Mouse (Mus musculus) embryonic facial prominence, embryonic 13.5 days (tissue): Measurements from ENCODE around the gene Pomt2. TPM values are rescaled to one million over a fixed set of nuclear protein-coding genes. Genes with fewer than 3 reads are reported as not detected.

Experiments
- ATAC-seq: fragments of 200-750 bp; cut with Nextera tagmentation; 2 replicates; pipeline ENCODE4 v1.8.0; 2017; ENCODE audit warnings: low read depth; ENCODE audit not compliant: insufficient number of reproducible peaks, insufficient read depth, low FRiP score, low TSS enrichment
- H3K27ac ChIP-seq: fragments of 300-500 bp; sonication (generic); 2 replicates; pipeline ENCODE4 v1.5.1; 2015; ENCODE audit warnings: moderate library complexity, mild to moderate bottlenecking, inconsistent platforms
- H3K27me3 ChIP-seq: fragments of 300-500 bp; sonication (generic); 2 replicates; pipeline ENCODE4 v1.6.1; 2015; ENCODE audit warnings: mild to moderate bottlenecking, inconsistent platforms
- H3K36me3 ChIP-seq: fragments of 300-500 bp; sonication (generic); 2 replicates; pipeline ENCODE4 v1.6.1; 2015; ENCODE audit warnings: mild to moderate bottlenecking, inconsistent platforms
- H3K4me1 ChIP-seq: fragments of 300-500 bp; sonication (generic); 2 replicates; pipeline ENCODE4 v1.6.1; 2015; ENCODE audit warnings: inconsistent platforms
- H3K4me2 ChIP-seq: fragments of 300-500 bp; sonication (generic); 2 replicates; pipeline ENCODE4 v1.6.1; 2015; ENCODE audit warnings: moderate library complexity, mild to moderate bottlenecking, inconsistent platforms
- H3K4me3 ChIP-seq: fragments of 300-500 bp; sonication (generic); 2 replicates; pipeline ENCODE4 v1.5.1; 2015; ENCODE audit warnings: mild to moderate bottlenecking, inconsistent platforms
- H3K9ac ChIP-seq: fragments of 300-500 bp; sonication (generic); 2 replicates; pipeline ENCODE4 v1.6.1; 2015; ENCODE audit warnings: mild to moderate bottlenecking, inconsistent platforms
- H3K9me3 ChIP-seq: fragments of 300-500 bp; sonication (generic); 2 replicates; pipeline ENCODE4 v1.6.1; 2016; ENCODE audit warnings: inconsistent platforms
- WGBS: fragments of 180-500 bp; shearing (Covaris S2); methylation state at CpG from one replicate; pipeline ENCODE4 v1.1.7; 2015; ENCODE audit warnings: mixed read lengths; 5-methylcytosine and 5-hydroxymethylcytosine counted together
- polyA plus RNA-seq: library from polyadenylated mRNA; unstranded; fragments of >200 nt; fragmentation: Nextera tagmentation; extraction: Ambion mirVana; gene quantifications from 2 replicates; pipeline ENCODE4 v1.2.1, GENCODE M21; 2015

Pomt2 gene
- polyA plus RNA-seq, 1 experiment from 2014 or later, result 14.3 TPM

GRCm38 (mm10) chr12:87121918-87122589, 25.7 kb downstream of the Pomt2 start:
- Histone ChIP-seq H3K9ac (no peak overlapping the region), H3K36me3 (peaks cover 31% of the 10 kb centered on the region), H3K4me1 (no peaks in the 10 kb centered on the region), H3K4me3 (no peak overlapping the region), H3K27me3 (no peaks in the 10 kb centered on the region), H3K4me2 (no peak overlapping the region), H3K9me3 (no peaks in the 10 kb centered on the region), H3K27ac (no peak overlapping the region)
- ATAC-seq, result no peak
- WGBS, result 95% methylated on average over 4 of the region's 4 CpGs

DNA sequence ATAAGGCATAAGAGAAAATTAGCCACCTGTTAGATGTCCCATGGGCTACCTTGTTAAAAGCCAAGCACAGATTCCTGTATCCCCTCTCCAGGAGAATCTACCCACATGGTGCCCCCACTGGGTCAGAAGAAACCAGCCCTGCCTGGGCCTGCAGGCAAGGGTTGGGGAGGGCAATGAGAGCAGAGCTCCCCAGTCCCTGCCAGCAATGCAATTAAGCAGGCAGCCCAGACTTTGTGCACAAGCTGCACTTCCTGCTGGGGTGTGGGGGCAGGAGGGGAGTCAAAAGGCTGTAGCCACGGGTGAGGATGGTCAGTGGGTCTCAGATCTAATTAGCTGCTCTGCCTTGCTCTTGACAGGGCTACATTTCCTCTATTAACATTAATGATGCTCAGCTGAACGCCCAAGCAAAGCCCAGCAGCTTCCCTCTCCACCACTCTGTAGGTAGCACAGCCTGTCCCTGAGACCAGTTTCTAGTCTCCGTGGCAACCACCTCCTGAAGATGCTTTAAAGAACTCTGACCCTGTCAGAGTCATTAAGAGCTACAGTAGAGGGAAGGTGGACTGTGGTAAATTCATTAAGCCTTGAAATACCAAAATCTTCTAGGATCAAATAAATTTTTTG, 40.3 kb downstream of the Pomt2 start:
- no peak overlapping the region for H3K9ac ChIP-seq
- peaks cover 12% of the 10 kb centered on the region for H3K27me3 ChIP-seq
- H3K36me3 ChIP-seq, result peaks cover 35% of the 10 kb centered on the region
- no peak overlapping the region for H3K27ac ChIP-seq
- WGBS, result 34% methylated on average over 3 of the region's 3 CpGs
- no peaks in the 10 kb centered on the region; the same call in 1 of the 2 replicates for H3K4me1 ChIP-seq
- ATAC-seq, result no peak
- H3K4me3 ChIP-seq, result no peak overlapping the region
- no peaks in the 10 kb centered on the region for H3K9me3 ChIP-seq
- no peak overlapping the region for H3K4me2 ChIP-seq

GRCm38 (mm10) chr12:87104796-87105195, 43.0 kb downstream of the Pomt2 start:
- 66% methylated on average over 4 of the region's 4 CpGs for WGBS
- H3K4me2 ChIP-seq, result no peak overlapping the region
- H3K36me3 ChIP-seq, result peaks cover 16% of the 10 kb centered on the region
- no peak for ATAC-seq
- H3K4me3 ChIP-seq, result no peak overlapping the region
- H3K27ac ChIP-seq, result no peak overlapping the region
- H3K9ac ChIP-seq, result no peak overlapping the region
- H3K9me3 ChIP-seq, result no peaks in the 10 kb centered on the region
- peaks cover 10% of the 10 kb centered on the region for H3K4me1 ChIP-seq
- peaks cover 39% of the 10 kb centered on the region for H3K27me3 ChIP-seq

DNA sequence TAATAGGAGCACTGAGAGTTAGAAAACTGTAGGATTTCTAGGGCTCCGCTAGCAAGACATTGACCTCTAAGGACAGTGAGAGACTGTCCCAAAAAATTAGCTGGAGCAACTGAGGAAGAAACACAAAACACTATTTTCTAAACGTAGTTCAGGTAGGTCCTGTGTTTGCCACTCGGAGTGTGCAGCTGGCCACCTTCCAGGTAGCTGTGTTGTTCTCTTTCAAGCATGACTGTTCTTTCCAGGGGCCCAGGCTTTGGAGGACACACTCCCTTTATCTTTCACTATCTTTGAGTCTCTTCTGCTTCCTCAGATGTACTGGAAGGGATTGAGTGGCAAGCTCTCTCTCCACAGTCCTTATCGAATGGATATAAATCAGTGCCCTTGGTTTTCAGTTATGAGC, 44.3 kb downstream of the Pomt2 start:
- H3K9ac ChIP-seq, result no peak overlapping the region
- H3K27ac ChIP-seq, result no peak overlapping the region
- no peak overlapping the region for H3K4me2 ChIP-seq
- WGBS, result 87% methylated on average over 4 of the region's 4 CpGs
- ATAC-seq, result no peak
- peaks cover 43% of the 10 kb centered on the region for H3K27me3 ChIP-seq
- no peak overlapping the region for H3K4me3 ChIP-seq
- no peaks in the 10 kb centered on the region for H3K9me3 ChIP-seq
- peaks cover 10% of the 10 kb centered on the region for H3K4me1 ChIP-seq
- peaks cover 3% of the 10 kb centered on the region; the same call in 1 of the 2 replicates for H3K36me3 ChIP-seq

DNA sequence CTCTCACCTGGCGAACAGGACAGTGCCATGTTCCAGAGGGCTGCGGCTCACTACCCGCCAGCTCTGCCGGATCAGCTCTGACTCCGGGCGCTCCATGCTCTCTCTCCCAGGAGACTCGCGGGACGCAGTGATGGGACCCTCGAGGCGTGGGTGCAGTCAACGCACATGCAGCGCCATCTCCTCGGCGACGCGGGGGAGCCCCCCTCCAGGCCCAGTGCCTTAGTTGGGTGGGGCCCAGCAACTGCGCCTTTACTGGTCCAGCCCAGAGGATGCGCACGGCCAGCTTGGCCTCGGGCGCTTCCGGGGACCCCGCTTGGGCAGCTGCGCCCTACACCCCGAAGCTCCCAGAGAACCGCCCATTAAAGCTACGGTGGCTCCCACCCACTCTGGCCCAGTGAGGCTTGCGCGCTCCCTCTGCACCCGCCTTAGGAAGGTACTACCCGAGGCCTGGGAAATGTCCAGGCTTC, 45.6 kb downstream of the Pomt2 start, which contains the start of gene Ngb:
Gene Ngb, minus strand, starts transcription at position 375 of the 467 bp plus-strand sequence.
- H3K27me3 ChIP-seq, result peaks cover 43% of the 10 kb centered on the region
- 2% methylated on average over 32 of the region's 32 CpGs for WGBS

GRCm38 (mm10) chr12:87100331-87100730, 47.4 kb downstream of the Pomt2 start:
- H3K36me3 ChIP-seq, result no peaks in the 10 kb centered on the region
- H3K9ac ChIP-seq, result no peak overlapping the region
- H3K4me1 ChIP-seq, result peaks cover 10% of the 10 kb centered on the region
- peaks cover 43% of the 10 kb centered on the region for H3K27me3 ChIP-seq
- WGBS, result 85% methylated on average over 4 of the region's 4 CpGs
- no peak for ATAC-seq
- H3K9me3 ChIP-seq, result no peaks in the 10 kb centered on the region
- no peak overlapping the region for H3K27ac ChIP-seq
- H3K4me3 ChIP-seq, result no peak overlapping the region
- no peak overlapping the region for H3K4me2 ChIP-seq

More for the DNA sequence above, 45.6 kb downstream of the Pomt2 start, which contains the start of gene Ngb:
- H3K4me1 ChIP-seq, result peaks cover 10% of the 10 kb centered on the region
- no peak within 1 kb of the TSS for H3K27ac ChIP-seq
- H3K9me3 ChIP-seq, result no peaks in the 10 kb centered on the region
- H3K36me3 ChIP-seq, result no peaks in the 10 kb centered on the region
- peak within 1 kb of the TSS; percentile 27; the same call in 1 of the 2 replicates for H3K9ac ChIP-seq
- H3K4me3 ChIP-seq, result peak within 1 kb of the TSS; percentile 39
- H3K4me2 ChIP-seq, result peak within 1 kb of the TSS; percentile 68
- ATAC-seq, result no peak

DNA sequence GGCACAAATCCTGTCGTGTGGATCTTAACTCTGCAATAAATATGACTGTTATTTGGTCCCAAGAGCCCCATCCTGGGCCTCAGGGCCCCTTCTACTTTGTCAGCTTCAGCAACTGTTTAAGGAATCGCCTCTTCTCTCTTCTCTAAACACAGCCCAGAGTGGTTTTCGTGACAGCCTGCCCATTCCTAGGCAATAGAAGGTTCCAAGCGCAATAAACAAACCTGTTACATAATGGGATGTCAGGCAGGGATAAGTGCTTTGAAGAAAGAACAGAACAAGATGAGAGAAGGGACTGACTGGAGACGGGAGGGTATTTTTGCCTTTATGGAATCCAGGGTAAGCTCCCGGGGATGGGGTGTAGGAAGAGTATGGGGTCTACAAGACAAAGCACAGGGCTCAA, 54.1 kb downstream of the Pomt2 start:
- H3K9ac ChIP-seq, result no peak overlapping the region
- no peak overlapping the region for H3K4me3 ChIP-seq
- H3K27ac ChIP-seq, result no peak overlapping the region
- no peaks in the 10 kb centered on the region for H3K4me1 ChIP-seq
- no peak for ATAC-seq
- no peak overlapping the region for H3K4me2 ChIP-seq
- H3K36me3 ChIP-seq, result no peaks in the 10 kb centered on the region
- H3K9me3 ChIP-seq, result no peaks in the 10 kb centered on the region
- WGBS, result 74% methylated on average over 6 of the region's 6 CpGs
- H3K27me3 ChIP-seq, result no peaks in the 10 kb centered on the region

DNA sequence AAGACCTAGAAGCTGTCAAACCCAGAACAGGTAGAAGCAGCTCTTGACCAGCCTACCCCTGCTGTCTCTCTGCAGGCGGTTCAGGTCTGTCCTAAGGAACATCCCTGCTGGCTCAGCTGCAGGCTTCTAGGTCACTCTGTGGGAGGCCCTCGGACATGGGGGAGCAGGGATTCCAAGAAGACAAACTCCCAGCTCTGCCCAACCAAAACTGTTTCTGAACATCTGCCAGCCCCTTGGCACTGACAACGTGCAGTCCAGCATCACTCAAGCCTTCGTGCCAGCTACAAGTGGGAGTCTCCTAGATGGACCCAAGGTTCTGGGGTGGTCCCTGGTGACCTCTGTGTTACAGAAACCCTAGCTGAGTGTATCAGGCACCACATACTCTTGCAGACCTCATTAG, 54.5 kb downstream of the Pomt2 start:
- WGBS, result 73% methylated on average over 4 of the region's 4 CpGs
- ATAC-seq, result no peak

DNA sequence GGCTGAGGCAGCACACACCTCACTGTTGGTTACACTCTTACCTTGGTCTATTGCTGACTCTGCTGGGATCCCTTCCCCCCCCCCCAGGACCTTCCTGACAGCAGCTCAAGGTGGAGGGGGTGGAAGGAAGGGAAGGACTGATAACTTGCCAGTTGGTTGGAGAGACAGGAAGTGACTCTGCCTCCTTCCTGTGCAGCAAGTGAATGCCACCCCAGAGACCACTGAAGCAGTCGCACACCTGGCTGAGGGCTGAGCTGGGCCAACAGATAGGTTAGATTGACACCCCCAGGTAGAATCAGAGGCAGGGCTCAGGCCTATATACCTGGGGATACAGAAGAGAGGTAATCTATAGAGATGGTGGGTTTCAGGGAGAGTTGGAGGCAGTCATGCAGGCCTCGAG, 55.9 kb downstream of the Pomt2 start:
- H3K9me3 ChIP-seq, result no peaks in the 10 kb centered on the region
- H3K4me2 ChIP-seq, result no peak overlapping the region

More for the DNA sequence above, 54.5 kb downstream of the Pomt2 start:
- Histone ChIP-seq H3K9ac (no peak overlapping the region), H3K27ac (no peak overlapping the region), H3K4me3 (no peak overlapping the region), H3K36me3 (no peaks in the 10 kb centered on the region), H3K4me1 (no peaks in the 10 kb centered on the region), H3K9me3 (no peaks in the 10 kb centered on the region), H3K27me3 (no peaks in the 10 kb centered on the region), H3K4me2 (no peak overlapping the region)

DNA sequence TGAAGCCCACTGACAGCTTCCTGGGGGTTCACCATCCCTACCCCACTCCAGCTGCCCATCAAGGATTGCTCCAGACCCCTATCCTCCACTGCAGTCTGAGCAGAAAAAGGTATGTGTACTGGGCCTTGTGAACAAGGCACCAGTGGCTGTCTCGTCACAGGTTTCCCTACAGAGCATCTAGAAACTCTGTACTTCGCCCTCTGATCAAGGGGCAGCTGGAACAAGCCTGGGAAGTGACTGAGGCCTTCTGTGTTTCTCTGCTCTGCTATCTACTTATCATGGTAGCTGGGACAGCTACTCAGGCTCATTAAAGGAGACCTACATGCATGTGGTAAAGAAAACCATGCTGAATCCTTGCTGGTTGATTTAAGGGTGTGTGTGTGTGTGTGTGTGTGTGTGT, 58.1 kb downstream of the Pomt2 start:
- H3K9me3 ChIP-seq, result no peaks in the 10 kb centered on the region
- 71% methylated on average over 2 of the region's 2 CpGs for WGBS
- no peak for ATAC-seq
- H3K36me3 ChIP-seq, result no peaks in the 10 kb centered on the region
- peaks cover 2% of the 10 kb centered on the region; the same call in 1 of the 2 replicates for H3K27me3 ChIP-seq
- H3K4me1 ChIP-seq, result no peaks in the 10 kb centered on the region
- H3K4me2 ChIP-seq, result no peak overlapping the region
- H3K27ac ChIP-seq, result no peak overlapping the region
- no peak overlapping the region for H3K4me3 ChIP-seq
- no peak overlapping the region for H3K9ac ChIP-seq

More for the DNA sequence above, 55.9 kb downstream of the Pomt2 start:
- H3K9ac ChIP-seq, result no peak overlapping the region
- no peak for ATAC-seq
- no peaks in the 10 kb centered on the region for H3K36me3 ChIP-seq
- 92% methylated on average over 2 of the region's 2 CpGs for WGBS
- H3K27ac ChIP-seq, result no peak overlapping the region
- no peaks in the 10 kb centered on the region for H3K4me1 ChIP-seq
- H3K27me3 ChIP-seq, result no peaks in the 10 kb centered on the region
- H3K4me3 ChIP-seq, result no peak overlapping the region

DNA sequence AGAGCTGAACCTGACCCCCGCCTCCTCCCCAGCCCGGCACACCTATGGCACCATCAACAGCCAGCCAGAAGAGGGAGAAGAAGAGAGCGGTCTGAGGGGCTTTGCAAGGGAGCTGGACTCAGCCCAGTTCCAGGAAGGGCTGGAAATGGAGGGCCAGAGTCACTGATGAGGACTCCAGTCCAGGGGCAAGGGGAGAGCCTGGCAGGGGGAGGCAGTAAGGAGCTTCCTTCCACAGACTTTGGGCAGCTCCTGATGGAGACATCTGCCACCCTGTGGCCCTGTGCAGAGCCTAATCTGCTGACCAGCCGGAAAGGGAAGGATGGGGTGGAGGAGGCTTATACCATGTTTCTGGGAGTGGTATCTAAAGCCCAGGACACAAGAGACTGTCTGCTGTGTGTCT, 58.5 kb downstream of the Pomt2 start:
- ATAC-seq, result no peak
- 65% methylated on average over 4 of the region's 4 CpGs for WGBS
- H3K4me1 ChIP-seq, result no peaks in the 10 kb centered on the region
- H3K27ac ChIP-seq, result no peak overlapping the region
- no peaks in the 10 kb centered on the region for H3K36me3 ChIP-seq
- H3K9ac ChIP-seq, result no peak overlapping the region
- H3K9me3 ChIP-seq, result no peaks in the 10 kb centered on the region
- H3K27me3 ChIP-seq, result peaks cover 2% of the 10 kb centered on the region; the same call in 1 of the 2 replicates
- no peak overlapping the region for H3K4me2 ChIP-seq
- no peak overlapping the region for H3K4me3 ChIP-seq

GRCm38 (mm10) chr12:87088331-87088730, 59.4 kb downstream of the Pomt2 start:
- no peak overlapping the region for H3K4me3 ChIP-seq

More at GRCm38 (mm10) chr12:87088331-87088730, 59.4 kb downstream of the Pomt2 start:
- no peaks in the 10 kb centered on the region for H3K4me1 ChIP-seq
- no peak overlapping the region for H3K4me2 ChIP-seq
- peaks cover 2% of the 10 kb centered on the region; the same call in 1 of the 2 replicates for H3K27me3 ChIP-seq
- ATAC-seq, result no peak
- WGBS, result 34% methylated on average over 4 of the region's 4 CpGs
- no peak overlapping the region for H3K9ac ChIP-seq
- H3K36me3 ChIP-seq, result no peaks in the 10 kb centered on the region
- H3K27ac ChIP-seq, result no peak overlapping the region
- H3K9me3 ChIP-seq, result no peaks in the 10 kb centered on the region
